Mouse (Mus musculus) CH12.LX (cell line): Measurements from ENCODE around the gene Xrcc4. TPM values are rescaled to one million over a fixed set of nuclear protein-coding genes. Genes with fewer than 3 reads are reported as not detected.

Experiments
- DNase-seq: peaks from one replicate; pipeline ENCODE4 v3.0.0-alpha.2; 2013; ENCODE audit errors: extremely low read depth
- H3K27ac ChIP-seq: 2 replicates; pipeline ENCODE4 v1.5.1; 2012; ENCODE audit warnings: low read depth, mild to moderate bottlenecking, control low read depth, moderate library complexity; ENCODE audit not compliant: insufficient read depth
- H3K27me3 ChIP-seq: replicated peaks from 2 replicates; pipeline ENCODE3; 2012; ENCODE audit warnings: inconsistent platforms
- H3K36me3 ChIP-seq, 2 experiments: replicated peaks in 1 of 2; 2 replicates each; pipeline versions ENCODE3 to v1.6.1; 2012; ENCODE audit warnings: inconsistent platforms in 1 of 2, low read length in 1 of 2, mild to moderate bottlenecking in 1 of 2, mixed read lengths in 1 of 2, moderate library complexity in 1 of 2; ENCODE audit not compliant: control insufficient read depth in 1 of 2, insufficient read depth in 1 of 2
- H3K4me1 ChIP-seq, 2 experiments: 2 replicates each; pipeline ENCODE4 v1.6.1; 2012; ENCODE audit warnings: inconsistent platforms in 1 of 2, moderate library complexity in 1 of 2; ENCODE audit not compliant: insufficient read depth in 2 of 2, control insufficient read depth in 1 of 2
- H3K4me2 ChIP-seq: 2 replicates; pipeline ENCODE4 v1.6.1; 2012; ENCODE audit warnings: low read depth, mild to moderate bottlenecking, control low read depth; ENCODE audit not compliant: poor library complexity, insufficient read depth, severe bottlenecking
- H3K4me3 ChIP-seq, 3 experiments: fragments of 150-350 bp in 1 of 3; sonication (generic) in 1 of 3; replicated peaks in 1 of 3; 2 replicates each; pipeline versions ENCODE3 to v1.5.1; 2011 to 2012; ENCODE audit warnings: low read depth in 2 of 3, low read length in 2 of 3, mild to moderate bottlenecking in 2 of 3, moderate library complexity in 2 of 3, control low read depth in 1 of 3, improper control_type of control experiment in 1 of 3, inconsistent platforms in 1 of 3, mixed read lengths in 1 of 3; ENCODE audit not compliant: poor library complexity in 1 of 3
- H3K79me2 ChIP-seq: replicated peaks from 2 replicates; pipeline ENCODE4 v1.6.1; 2012; ENCODE audit warnings: mild to moderate bottlenecking, moderate library complexity; ENCODE audit not compliant: control insufficient read depth, poor library complexity, insufficient read depth, severe bottlenecking; ENCODE audit errors: extremely low read depth
- H3K9ac ChIP-seq: 2 replicates; pipeline ENCODE4 v1.6.1; 2012; ENCODE audit warnings: low read depth, mild to moderate bottlenecking, control low read depth, moderate library complexity; ENCODE audit not compliant: insufficient read depth
- H3K9me3 ChIP-seq: replicated peaks from 2 replicates; pipeline ENCODE3; 2012; ENCODE audit warnings: low read length, inconsistent platforms, mixed read lengths
- CTCF ChIP-seq, 2 experiments: IDR thresholded peaks in 1 of 2; conservative IDR thresholded peaks in 1 of 2; 2 replicates each; pipeline ENCODE4 v1.5.1; 2011 to 2012; ENCODE audit warnings: low read depth in 2 of 2, low read length in 2 of 2, improper control_type of control experiment in 1 of 2, inconsistent platforms in 1 of 2, mild to moderate bottlenecking in 1 of 2, moderate library complexity in 1 of 2
- E2F4 ChIP-seq: IDR thresholded peaks from 2 replicates; pipeline ENCODE4 v1.6.1; 2011; ENCODE audit warnings: low read depth, low read length, improper control_type of control experiment; ENCODE audit not compliant: insufficient replicate concordance
- EP300 ChIP-seq: IDR thresholded peaks from 2 replicates; pipeline ENCODE4 v1.6.1; 2011; ENCODE audit warnings: low read length, improper control_type of control experiment
- HCFC1 ChIP-seq: IDR thresholded peaks from 2 replicates; pipeline ENCODE4 v1.6.1; 2012; ENCODE audit warnings: low read depth, mild to moderate bottlenecking, inconsistent platforms, low read length, improper control_type of control experiment
- JUND ChIP-seq: conservative IDR thresholded peaks from 2 replicates; pipeline ENCODE4 v1.6.1; 2011; ENCODE audit warnings: low read depth, low read length, improper control_type of control experiment
- MAX ChIP-seq: IDR thresholded peaks from 2 replicates; pipeline ENCODE4 v1.6.1; 2011; ENCODE audit warnings: low read length, improper control_type of control experiment
- MAZ ChIP-seq: IDR thresholded peaks from 2 replicates; pipeline ENCODE4 v1.6.1; 2012; ENCODE audit warnings: low read depth, mild to moderate bottlenecking, inconsistent platforms, low read length, improper control_type of control experiment, moderate library complexity
- MEF2A ChIP-seq: IDR thresholded peaks from 2 replicates; pipeline ENCODE4 v1.6.1; 2014; ENCODE audit warnings: low read depth, mild to moderate bottlenecking, inconsistent platforms, low read length, improper control_type of control experiment, borderline replicate concordance
- NELFE ChIP-seq: IDR thresholded peaks from 2 replicates; pipeline ENCODE4 v1.6.1; 2011; ENCODE audit warnings: low read depth, low read length, improper control_type of control experiment
- NRF1 ChIP-seq: IDR thresholded peaks from 2 replicates; pipeline ENCODE4 v1.6.1; 2014; ENCODE audit warnings: low read depth, mild to moderate bottlenecking, inconsistent platforms, low read length, improper control_type of control experiment, moderate library complexity
- POLR2A ChIP-seq: IDR thresholded peaks from 2 replicates; pipeline ENCODE4 v1.6.1; 2011; ENCODE audit warnings: low read depth, mild to moderate bottlenecking, improper control_type of control experiment, low read length
- SIN3A ChIP-seq: IDR thresholded peaks from 2 replicates; pipeline ENCODE4 v1.6.1; 2012; ENCODE audit warnings: low read length, improper control_type of control experiment, inconsistent platforms
- SMC3 ChIP-seq: IDR thresholded peaks from 2 replicates; pipeline ENCODE4 v1.6.1; 2011; ENCODE audit warnings: low read depth, low read length, improper control_type of control experiment
- UBTF ChIP-seq: IDR thresholded peaks from 2 replicates; pipeline ENCODE4 v1.6.1; 2012; ENCODE audit warnings: low read depth, mild to moderate bottlenecking, inconsistent platforms, low read length, improper control_type of control experiment, moderate library complexity
- USF1 ChIP-seq: IDR thresholded peaks from 2 replicates; pipeline ENCODE4 v1.6.1; 2014; ENCODE audit warnings: low read depth, mild to moderate bottlenecking, inconsistent platforms, low read length, improper control_type of control experiment
- ZNF384 ChIP-seq: IDR thresholded peaks from 2 replicates; pipeline ENCODE4 v1.6.1; 2012; ENCODE audit warnings: low read depth, low read length, improper control_type of control experiment, inconsistent platforms
- dilution Hi-C: fragments of 300-500 bp; cut with MboI; formaldehyde crosslinking; loops from 2 replicates; pipeline ENCODE4 v1.14.3; 2020; ENCODE audit warnings: low sequenced_read_pairs; ENCODE audit not compliant: extremely low pct_unique_long_range_greater_than_20kb, extremely low pct_ligation_motif_present
- in situ Hi-C: fragments of 300-500 bp; cut with MboI; formaldehyde crosslinking; loops from 3 replicates; pipeline ENCODE4 v1.14.3; 2019; ENCODE audit warnings: low sequenced_read_pairs, low pct_ligation_motif_present, low pct_unique_long_range_greater_than_20kb, mixed read lengths
- polyA plus RNA-seq: library from polyadenylated mRNA; unstranded; fragments of >175 nt; gene quantifications from 2 replicates; pipeline ENCODE4 v1.2.1, GENCODE M21; 2012; ENCODE audit warnings: low read depth; ENCODE audit not compliant: insufficient read length
- total RNA-seq, 2 experiments: library from RNA; depleted of rRNA; stranded (reverse); fragments of 300-350 nt in 1 of 2; fragments of >200 nt in 1 of 2; gene quantifications; 2 replicates each; pipeline ENCODE4 v1.2.3; 2012 to 2014

The Xrcc4 gene
- total and polyA plus RNA-seq, 3 experiments = 6.2 to 19.6 (median 10.0) TPM

GRCm38 (mm10) chr13:89838635-89839034 is 250.8 kb downstream of the Xrcc4 start:
- Histone ChIP-seq H3K27me3 (no peaks in the 10 kb centered on the region), H3K4me3 (no peak overlapping the region), H3K36me3 (no peaks in the 10 kb centered on the region), H3K4me2 (no peak overlapping the region), H3K9ac (no peak overlapping the region), H3K79me2 (no peaks in the 10 kb centered on the region), H3K4me1 (peaks cover 0 to 12% of the 10 kb centered on the region in 2 experiments; a peak in 2 of 4 replicates), H3K9me3 (no peaks in the 10 kb centered on the region), H3K27ac (no peak overlapping the region)
- TF ChIP-seq NRF1 (no peak), CTCF (conservative IDR thresholded peaks at IDR 0.05 in 1 of 2, IDR thresholded peaks at IDR 0.05 in 1 of 2; ENCODE audit: low read depth in 2 of 2, low read length in 2 of 2) (no peak), UBTF (no peak), SIN3A (no peak), MAX (no peak), HCFC1 (no peak), EP300 (no peak), SMC3 (no peak), ZNF384 (no peak), USF1 (no peak), MEF2A (no peak)
- dilution Hi-C loops (no loop called here), in situ Hi-C loops (no loop called here)
- no peak for DNase-seq

GRCm38 (mm10) chr13:89834485-89834884 is 254.9 kb downstream of the Xrcc4 start:
- peaks cover 0 to 12% of the 10 kb centered on the region in 2 experiments; a peak in 2 of 4 replicates for H3K4me1 ChIP-seq
- TF ChIP-seq EP300 (peak; percentile 37; the same call in 1 of the 2 replicates), MAZ (no peak)
- H3K79me2 ChIP-seq = no peaks in the 10 kb centered on the region
- no peak overlapping the region for H3K4me3 ChIP-seq
- H3K27me3 ChIP-seq = no peaks in the 10 kb centered on the region
- dilution Hi-C loops = no loop called here
- in situ Hi-C loops = no loop called here
- no peaks in the 10 kb centered on the region for H3K36me3 ChIP-seq
- peak; percentile 6 for DNase-seq
- H3K9me3 ChIP-seq = no peaks in the 10 kb centered on the region
- H3K9ac ChIP-seq = no peak overlapping the region
- H3K27ac ChIP-seq = no peak overlapping the region
- H3K4me2 ChIP-seq = no peak overlapping the region

- H3K27ac ChIP-seq = no peak overlapping the region
- H3K4me2 ChIP-seq = no peak overlapping the region
- dilution Hi-C loops = no loop called here
- H3K9ac ChIP-seq = no peak overlapping the region
- H3K79me2 ChIP-seq = no peaks in the 10 kb centered on the region
- no peaks in the 10 kb centered on the region for H3K36me3 ChIP-seq
- TF ChIP-seq POLR2A (no peak), NELFE (no peak), E2F4 (no peak), JUND (no peak)
- H3K9me3 ChIP-seq = no peaks in the 10 kb centered on the region
- in situ Hi-C loops = no loop called here
- no peaks in the 10 kb centered on the region for H3K27me3 ChIP-seq
- no peak overlapping the region for H3K4me3 ChIP-seq
- DNase-seq = no peak
- peaks cover 0 to 9% of the 10 kb centered on the region in 2 experiments; a peak in 2 of 4 replicates for H3K4me1 ChIP-seq
Observed at GRCm38 (mm10) chr13:89833053-89833670, 256.2 kb downstream of the Xrcc4 start.
